Mouse (Mus musculus): ENCODE results near the gene Map1b.
A peak's percentile ranks its signal among the peaks of the same experiment; 100 is the strongest.

Gene Map1b

DNA sequence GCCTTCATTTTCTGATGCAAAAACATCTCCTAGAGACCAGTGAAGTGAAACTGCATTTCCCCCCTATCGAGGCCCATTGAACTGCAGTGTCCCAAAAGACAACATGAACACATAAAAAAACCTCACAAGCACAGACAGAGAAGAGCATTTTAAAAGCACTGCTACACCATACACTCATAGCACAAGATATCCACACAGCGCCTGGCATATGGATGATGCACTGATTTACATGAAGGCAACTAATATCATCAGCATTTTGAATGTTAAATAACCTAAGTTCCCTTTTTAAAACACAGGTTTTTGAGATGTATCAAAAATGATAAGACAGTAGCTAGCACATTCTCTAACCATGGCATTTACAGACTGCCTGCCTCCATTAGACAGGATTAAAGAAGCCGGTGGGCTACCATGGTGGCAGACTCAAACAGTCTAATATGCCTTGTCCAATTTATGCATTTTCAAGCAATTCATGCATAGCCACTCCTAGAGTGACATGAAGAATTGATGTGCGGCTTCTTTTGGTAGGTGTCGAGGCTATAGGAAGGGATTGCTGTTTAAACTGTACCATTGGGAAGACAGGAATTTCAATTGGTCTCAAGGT, 22.9 kb downstream of the Map1b start:
- ATAC-seq (ENCODE audit: insufficient number of reproducible peaks, low FRiP score, low TSS enrichment), result no peak

DNA sequence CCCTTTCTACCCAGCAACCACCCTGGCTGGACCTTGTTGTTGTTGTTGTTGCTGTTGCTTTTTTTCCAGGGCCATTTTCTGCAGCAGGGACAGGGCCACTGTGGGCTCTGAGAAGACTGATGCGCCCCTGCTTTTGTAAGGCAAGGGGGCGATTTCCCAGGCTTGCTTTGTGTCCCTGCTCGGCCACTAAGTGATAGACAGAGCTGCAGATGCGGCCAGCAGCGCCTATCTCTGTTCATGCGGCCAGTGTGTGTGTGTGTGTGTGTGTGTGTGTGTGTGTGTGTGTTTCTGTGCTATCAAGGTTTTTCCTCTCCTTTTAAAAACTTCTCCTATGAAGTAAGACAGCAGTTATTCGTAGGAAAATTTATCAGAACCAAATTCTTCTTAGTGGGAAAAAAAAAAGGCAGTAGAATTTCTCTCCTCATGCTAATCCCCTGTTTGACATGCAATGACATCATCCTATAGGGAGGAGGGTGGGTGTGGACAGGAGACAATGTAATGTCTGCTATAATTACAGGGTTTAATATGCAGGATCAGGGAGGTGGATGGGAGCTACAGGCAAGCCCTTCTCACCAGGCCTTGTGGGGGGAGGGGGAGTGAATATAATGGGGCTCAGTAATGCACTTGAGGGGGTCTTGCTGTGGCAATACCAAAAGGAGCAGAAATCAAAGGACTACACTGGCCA, 23.6 kb downstream of the Map1b start:
- ATAC-seq (ENCODE audit: insufficient number of reproducible peaks, low FRiP score, low TSS enrichment), result no peak

DNA sequence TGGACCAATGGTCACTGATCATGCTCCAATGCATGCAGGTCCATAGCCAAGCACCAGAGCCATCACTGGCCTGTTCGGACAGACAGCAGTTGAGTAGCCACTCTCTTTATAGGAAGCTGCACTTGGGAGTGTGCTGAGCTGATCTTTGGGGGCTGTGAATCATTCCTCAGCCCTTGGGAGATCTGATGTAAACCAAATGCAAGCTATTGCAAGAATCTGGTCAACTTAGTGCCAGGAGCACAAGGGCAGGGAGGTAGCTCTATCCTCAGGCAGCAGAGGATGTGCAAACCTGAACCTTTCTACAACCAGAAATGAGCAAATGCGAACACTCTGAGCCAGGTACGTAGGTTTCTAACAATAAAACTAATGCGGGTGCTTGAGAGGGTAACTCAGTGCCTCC, 26.3 kb downstream of the Map1b start:
- ATAC-seq (ENCODE audit: insufficient number of reproducible peaks, low FRiP score, low TSS enrichment), result no peak

DNA sequence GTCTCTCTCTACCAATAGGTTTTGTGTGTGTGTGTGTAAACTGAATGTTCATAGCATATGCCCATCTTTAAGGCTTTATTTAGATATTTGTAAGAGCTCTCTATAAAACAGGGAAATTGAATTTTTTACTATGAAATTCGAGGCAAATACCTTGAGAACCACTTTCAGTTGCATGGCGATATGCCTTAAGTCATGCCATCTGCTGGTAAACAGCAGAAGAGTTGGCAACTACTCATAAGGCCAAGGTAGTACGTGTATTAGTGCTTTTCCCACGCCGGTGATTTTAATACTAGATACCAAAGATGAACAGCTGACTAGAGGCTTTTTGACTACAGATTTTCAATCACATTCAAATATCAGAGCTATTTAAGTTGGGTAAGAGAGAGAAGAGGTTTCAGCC, 27.2 kb downstream of the Map1b start:
- no peak for ATAC-seq (ENCODE audit: insufficient number of reproducible peaks, low FRiP score, low TSS enrichment)

DNA sequence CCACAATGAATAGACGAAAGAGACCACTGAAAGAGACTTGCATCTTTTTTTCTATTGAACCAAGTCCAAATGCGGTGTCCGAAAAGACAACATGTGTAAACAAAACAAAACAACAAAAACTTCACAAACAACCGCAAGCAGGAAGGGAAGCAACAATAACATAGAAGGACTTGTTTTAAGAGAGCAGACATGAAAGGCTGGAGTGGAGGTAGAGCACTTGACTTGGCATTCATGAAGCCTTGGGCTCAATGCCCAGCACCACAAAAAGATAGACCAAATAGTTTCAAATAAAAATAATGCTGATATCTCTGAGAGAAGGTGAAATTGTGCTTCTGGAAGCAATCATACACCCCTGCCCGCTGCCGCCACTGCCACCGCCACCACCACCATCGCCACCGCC, 30.5 kb downstream of the Map1b start:
- no peak for ATAC-seq (ENCODE audit: insufficient number of reproducible peaks, low FRiP score, low TSS enrichment)

DNA sequence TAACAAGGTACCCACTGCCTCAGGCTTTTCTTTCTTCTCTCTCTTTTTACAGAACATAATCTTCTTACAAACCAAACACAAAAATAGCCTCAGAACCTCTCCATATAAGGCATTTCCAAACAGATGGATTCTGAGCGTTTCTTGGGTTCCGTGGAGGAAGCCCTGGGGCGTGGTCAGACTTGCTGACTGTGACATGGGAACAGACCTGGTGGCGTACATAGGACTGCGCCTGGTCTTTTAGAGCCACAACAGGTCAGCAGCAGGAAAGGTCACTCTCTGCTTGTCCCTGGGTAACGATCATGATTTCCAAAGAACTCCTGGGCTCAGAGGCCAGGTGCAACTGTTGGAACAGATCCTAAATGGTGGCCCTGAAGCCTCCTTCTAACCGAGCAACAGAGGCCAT, 31.0 kb downstream of the Map1b start:
- peak; percentile 58 for ATAC-seq (ENCODE audit: insufficient number of reproducible peaks, low FRiP score, low TSS enrichment)

DNA sequence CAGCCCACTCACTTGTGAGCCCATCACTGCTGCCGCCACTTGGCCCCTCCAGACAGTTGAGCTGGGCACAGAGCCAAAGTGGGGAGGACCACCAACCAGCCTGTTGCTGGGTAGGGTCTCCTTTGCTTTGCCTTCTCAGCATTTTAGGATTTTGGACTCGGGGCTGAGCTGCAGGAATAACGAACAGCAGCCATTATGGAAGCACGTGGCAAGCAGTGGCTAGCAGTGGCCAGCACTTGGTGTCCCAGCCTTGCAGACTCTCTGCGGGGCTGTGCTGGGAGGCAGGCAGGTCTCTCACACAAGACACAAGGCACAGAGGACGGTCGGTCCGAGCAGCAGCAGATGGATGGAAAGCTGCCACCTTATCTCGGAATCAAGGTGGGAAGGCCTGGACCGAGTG, 31.4 kb downstream of the Map1b start:
- peak; percentile 77 for ATAC-seq (ENCODE audit: insufficient number of reproducible peaks, low FRiP score, low TSS enrichment)

DNA sequence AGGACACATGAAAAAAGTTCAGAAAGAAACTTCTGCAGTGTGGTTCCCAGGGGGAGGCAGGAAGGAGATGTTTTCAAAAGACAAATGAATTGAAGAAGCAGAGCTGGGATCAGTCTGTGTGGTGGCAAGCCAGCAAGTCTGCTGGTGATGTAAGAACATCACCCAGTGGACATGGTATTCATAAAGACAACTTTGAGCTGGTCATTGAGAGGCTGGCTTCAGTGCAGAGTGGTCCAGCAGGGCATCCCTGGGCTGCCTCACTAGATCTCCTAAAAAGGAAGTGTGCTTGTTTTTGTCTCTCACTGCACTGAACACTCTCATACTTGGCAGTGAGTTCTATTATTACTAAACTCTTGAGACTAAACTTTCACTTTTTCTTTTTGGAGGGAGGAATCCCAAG, 32.9 kb downstream of the Map1b start:
- no peak for ATAC-seq (ENCODE audit: insufficient number of reproducible peaks, low FRiP score, low TSS enrichment)

DNA sequence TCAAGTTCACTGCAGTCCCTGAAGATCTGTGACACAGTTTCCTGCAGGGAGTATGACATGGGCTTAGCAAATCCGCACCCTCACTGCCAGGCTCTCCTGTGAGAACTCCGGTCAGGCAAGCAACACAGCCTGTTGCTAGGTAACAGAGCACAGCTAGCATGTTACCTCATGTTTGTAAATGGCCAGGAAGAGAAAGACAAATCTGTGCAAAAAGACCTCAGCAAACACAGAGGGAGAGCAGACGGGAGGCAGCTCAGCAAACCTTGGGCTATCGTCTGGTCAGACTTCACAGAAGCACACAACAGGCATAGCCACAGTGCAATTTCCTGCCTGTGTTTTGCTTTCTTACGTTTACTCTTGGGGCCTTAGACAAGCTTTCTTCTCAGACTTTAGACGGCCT, 40.9 kb downstream of the Map1b start:
- peak; percentile 28; the same call in 1 of the 2 replicates for ATAC-seq (ENCODE audit: insufficient number of reproducible peaks, low FRiP score, low TSS enrichment)

DNA sequence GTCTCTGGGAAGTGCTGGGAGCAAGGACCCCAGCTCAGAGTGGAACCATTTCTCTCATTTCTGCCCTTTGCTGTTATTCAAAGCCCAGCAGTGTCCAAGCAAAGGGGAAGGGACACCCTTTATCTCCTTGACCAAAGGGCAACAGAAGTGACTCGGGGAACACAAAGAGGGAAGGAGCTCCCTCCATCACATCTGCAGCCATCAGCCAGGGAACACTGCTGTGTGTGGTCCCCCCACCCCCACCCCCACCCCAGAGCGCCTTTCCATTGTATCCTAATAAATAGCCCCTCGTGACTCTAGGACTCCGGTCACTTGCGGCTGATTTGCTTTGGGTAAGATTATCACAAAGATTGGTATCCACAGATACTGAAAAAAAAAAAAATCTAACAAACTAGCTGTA, 41.3 kb downstream of the Map1b start:
- ATAC-seq (ENCODE audit: insufficient number of reproducible peaks, low FRiP score, low TSS enrichment), result no peak

DNA sequence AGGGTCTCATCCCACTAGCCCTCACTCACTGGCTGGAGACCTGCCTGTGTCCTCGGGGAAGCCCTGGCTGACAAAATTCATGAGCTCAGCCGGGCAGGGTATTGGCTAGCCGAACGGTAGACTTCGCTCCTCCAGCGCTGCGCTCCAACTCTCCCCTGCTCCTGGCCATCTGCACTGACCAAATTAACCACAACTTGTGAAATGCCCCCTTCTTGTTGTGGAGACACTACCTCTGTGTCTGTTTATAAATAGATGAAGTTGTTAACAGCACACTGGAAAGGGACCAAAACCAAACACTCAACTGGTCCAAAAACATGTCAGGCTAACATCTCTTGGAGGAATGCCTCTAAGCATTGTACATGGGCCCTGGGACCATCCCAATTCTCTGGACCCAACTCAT, 42.2 kb downstream of the Map1b start:
- peak; percentile 57 for ATAC-seq (ENCODE audit: insufficient number of reproducible peaks, low FRiP score, low TSS enrichment)

DNA sequence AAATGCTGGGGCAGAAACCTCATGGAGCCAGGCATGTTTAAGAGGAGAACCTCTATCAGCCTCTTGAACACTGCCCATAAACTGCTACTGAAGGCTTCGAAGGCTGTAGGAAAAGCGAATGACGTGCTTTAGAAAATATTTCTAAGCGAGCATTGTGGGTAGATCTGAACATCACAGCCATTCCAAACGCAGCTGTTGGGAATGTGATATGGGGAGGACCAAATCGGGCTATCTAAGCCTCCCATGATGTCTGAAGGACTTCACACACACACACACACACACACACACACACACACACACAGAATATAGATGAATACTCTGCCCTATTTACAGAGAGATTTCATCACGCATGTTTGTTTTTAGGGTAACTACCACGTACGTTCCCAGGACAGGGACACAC, 44.3 kb downstream of the Map1b start:
- ATAC-seq (ENCODE audit: insufficient number of reproducible peaks, low FRiP score, low TSS enrichment), result no peak

DNA sequence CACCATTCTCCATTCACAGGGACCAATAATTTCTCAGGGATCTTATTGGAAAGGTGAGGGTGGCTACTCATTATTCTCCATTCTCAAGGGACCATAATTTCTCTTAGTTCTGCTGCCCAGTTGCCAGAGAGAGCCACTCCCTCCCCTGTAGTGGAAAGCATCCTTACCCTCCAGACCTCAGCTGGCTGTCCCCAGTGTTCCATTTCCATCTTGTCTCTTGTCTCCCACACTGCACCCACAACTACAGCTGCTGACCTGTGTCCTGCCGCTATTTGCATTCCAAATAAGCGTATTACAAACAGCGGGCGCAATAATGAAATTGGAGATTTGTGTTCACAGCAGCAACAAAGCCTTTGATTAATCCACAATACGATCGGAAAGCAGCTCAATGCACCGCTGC, 46.3 kb downstream of the Map1b start:
- ATAC-seq (ENCODE audit: insufficient number of reproducible peaks, low FRiP score, low TSS enrichment), result no peak

DNA sequence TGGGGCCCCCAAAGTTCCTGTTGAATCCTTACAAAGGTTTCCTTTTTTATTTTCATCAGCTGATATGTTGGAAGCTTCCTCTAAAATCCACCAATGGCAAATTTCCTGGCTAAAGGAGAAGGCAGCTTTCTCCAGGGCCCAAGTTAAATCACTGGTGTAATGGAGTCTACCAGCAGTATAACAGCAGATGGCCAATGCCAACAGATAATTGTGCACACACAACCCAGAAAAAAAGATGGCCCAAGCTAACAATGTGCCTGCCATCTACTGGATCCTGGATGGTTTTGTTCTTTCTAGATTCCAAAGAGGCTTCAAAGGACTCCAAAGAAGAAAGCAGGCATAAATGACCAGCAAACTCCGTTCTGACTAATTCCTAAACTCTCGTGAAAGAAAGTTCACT, 48.1 kb downstream of the Map1b start:
- ATAC-seq (ENCODE audit: insufficient number of reproducible peaks, low FRiP score, low TSS enrichment), result no peak

DNA sequence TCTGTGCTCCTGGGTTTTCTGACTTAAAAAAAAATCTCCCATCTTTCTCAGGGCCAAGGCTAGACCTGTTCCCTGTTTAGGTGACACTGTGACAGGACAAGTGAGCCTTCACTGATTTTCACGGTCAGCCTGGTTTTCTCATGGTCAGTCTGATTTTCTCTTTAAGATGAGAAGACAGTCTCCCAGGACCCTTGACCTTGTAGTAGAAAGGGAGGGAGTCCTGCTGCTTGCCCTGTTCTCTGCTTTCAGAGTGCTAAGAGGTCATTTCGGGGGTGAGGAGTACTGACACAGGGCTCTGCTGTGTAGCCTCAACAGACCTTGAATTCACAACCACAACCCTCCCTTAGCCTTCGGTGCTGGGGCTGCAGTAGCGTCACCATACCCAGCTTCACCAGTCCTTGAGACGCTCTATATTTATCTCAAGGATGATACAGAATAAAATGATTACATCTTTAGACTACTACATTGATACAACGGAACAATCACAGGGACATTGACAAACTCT, 49.5 kb downstream of the Map1b start:
- no peak for ATAC-seq (ENCODE audit: insufficient number of reproducible peaks, low FRiP score, low TSS enrichment)

DNA sequence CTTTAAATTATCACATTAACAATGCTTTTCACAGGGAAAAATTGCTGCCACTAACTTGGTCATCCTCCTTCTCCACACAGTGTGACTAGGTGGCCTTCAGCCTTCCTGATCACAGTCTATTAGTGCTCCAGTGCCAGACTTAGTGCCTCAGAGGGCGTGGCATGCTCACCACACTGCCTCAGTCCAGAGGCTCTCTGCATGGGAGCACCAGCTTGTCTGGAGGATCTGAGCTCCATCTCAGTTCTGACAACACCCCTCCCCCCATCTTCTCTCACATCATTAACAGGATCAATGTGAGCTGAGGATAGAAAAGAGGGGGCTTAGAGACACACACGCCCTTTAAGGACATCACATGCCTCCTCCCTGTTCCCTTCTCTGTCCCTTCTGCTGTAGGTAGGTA, 50.3 kb downstream of the Map1b start:
- no peak for ATAC-seq (ENCODE audit: insufficient number of reproducible peaks, low FRiP score, low TSS enrichment)

DNA sequence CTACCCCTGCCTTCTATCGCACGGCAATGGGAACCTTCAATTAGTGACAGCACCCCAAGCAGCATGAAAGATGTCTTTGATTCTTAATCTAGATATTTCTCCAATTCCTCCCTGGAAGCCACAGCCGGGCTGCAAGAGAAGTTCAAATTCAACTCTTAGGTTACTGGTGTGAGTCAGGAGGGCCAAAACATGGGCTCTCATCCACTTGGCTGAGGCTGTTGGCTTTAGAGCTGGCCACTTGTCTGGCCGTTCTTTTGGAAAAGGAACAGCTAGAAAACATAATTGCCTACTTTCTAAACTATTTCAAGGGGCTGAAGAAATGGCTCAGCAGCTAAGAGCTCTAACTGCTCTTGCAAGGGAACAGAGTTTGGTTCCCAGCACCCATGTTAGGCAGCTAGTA, 51.8 kb downstream of the Map1b start:
- no peak for ATAC-seq (ENCODE audit: insufficient number of reproducible peaks, low FRiP score, low TSS enrichment)

DNA sequence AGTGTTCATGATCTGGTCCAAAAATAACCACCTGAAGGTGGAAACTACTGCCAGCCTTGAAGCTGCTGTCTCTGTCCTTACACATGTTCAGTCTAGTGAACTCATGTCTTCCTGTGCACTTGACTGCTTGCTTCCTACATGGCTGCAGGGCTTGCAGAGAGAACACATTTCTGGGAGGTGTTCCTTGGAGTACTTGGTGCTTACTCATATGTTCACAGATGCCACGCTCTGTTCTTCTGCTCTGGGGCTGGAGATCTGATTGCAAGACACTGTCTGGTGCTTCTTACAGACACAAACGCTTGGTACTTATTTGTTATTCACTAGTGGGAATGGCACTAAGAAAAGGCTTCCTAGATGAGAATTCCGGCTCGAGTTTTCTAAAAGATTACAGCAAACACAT, 54.5 kb downstream of the Map1b start:
- no peak for ATAC-seq (ENCODE audit: insufficient number of reproducible peaks, low FRiP score, low TSS enrichment)

DNA sequence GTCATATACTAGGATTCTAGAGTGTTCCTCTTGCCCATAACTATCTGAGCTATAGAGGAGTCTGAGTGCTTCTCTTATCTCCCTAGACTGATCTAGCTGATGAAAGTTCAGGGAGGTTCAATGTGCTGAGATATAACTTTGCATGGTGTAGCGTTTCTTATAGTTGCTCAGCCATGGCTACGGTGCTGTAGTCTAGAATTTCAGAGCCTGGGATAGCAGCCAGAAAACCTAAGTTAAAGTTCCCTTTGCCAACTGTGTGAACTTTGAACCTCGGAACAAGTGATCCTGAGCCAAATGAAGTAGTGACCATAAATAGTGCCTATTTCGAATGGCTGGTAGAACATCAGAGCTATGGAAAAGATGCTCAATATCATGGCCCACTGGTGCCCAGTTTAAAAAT, 56.7 kb downstream of the Map1b start:
- ATAC-seq (ENCODE audit: insufficient number of reproducible peaks, low FRiP score, low TSS enrichment), result no peak

DNA sequence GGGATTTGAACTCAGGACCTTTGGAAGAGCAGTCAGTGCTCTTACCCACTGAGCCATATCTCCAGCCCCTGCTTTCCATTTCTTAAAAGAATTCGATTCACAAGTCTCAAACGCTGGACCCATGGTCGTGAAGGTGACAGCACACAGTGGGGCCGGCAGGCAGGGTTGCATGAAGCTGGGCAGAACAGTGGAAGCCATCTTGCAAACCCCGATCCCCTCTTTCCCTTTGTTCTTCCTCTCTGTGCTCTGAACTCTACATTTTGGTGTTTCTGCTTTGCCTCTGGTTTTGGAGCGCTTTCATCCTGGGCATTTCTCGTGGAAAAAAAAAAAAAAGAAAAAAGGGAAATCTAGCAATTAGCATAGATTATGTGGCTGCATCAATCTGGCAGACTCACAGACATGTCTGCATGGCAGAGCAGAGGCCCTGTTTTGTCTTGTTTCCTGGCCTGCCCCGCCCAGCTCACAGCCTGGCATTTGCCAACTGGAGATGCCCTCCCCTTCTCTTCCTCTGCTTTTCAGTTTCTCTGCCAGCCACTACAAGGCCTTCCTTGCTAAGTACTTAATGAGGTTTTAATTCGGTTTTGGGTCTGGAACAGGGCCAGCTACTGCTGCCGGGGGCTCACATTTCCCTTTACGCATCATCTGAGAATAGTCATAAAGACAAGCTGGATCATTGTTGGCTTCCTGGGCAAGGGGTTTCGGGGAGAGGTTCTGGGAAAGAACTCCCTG, 57.5 kb downstream of the Map1b start:
- ATAC-seq (ENCODE audit: insufficient number of reproducible peaks, low FRiP score, low TSS enrichment), result peak; percentile 53; the same call in 1 of the 2 replicates

DNA sequence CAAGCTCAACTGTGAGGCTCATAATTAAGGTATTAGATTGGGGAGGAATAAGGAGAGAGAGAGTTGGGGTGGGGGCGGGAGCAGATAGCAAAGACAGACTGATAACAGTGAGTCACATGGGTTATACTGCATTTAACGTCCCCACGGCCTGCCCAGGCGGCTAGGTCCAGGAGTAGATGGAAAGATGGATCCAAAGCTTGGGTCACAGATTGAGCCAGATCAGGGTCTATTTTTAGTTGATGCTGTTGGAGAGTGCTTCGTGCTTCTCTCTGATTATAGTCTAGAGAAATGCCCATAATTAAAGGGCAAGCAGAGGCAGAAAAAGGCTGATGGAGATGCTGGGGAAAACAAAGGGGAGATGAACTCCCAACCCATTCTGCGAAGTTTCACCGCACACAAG, 61.4 kb downstream of the Map1b start:
- ATAC-seq (ENCODE audit: insufficient number of reproducible peaks, low FRiP score, low TSS enrichment), result peak; percentile 34; the same call in 1 of the 2 replicates

DNA sequence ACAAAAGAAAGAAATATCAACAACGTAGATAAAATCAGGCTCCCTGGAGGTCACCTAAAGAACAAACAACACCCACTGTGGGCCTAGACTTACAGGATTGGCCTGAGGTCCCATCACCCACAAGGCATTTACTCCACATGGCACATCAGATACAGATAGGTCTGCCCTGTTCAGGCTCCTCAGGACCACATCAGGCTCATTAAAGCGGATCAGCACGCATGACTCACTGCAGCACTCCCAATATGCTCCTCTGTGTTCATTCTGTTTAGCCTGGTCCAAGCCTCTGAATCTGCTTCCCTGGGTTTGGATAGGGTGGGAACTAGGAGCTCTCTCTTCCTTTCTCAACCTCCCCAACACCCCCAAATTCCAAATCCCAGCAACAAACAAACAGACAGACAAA, 63.9 kb downstream of the Map1b start:
- no peak for ATAC-seq (ENCODE audit: insufficient number of reproducible peaks, low FRiP score, low TSS enrichment)
